Mouse (Mus musculus) intestine, embryonic 14.5 days (tissue): ENCODE data around the gene Tmem11. TPM values are rescaled to one million over a fixed set of nuclear protein-coding genes. Genes with fewer than 3 reads are reported as not detected.
"Not testable (repeated sequence)": the region's sequence is repeated elsewhere in the genome, so short reads cannot be mapped to it uniquely, and the experiment has no call there.

Source experiments
- ATAC-seq: fragments of 200-750 bp; cut with Nextera tagmentation; replicated peaks from 2 replicates; pipeline ENCODE4 v1.8.0; 2017; ENCODE audit warnings: low read depth, moderate number of reproducible peaks, moderate TSS enrichment, moderate library complexity; ENCODE audit not compliant: low FRiP score, low TSS enrichment
- DNase-seq: peaks from one replicate; pipeline ENCODE4 v3.0.0-alpha.2; 2018; ENCODE audit warnings: low spot score
- H3K27ac ChIP-seq: fragments of 300-500 bp; sonication (generic); 2 replicates; pipeline ENCODE4 v1.5.1; 2014; ENCODE audit warnings: low read depth, mild to moderate bottlenecking, control low read depth
- H3K27me3 ChIP-seq: fragments of 300-500 bp; sonication (generic); replicated peaks from 2 replicates; pipeline ENCODE4 v1.6.1; 2014; ENCODE audit warnings: low read length, control low read depth; ENCODE audit not compliant: control insufficient read depth, insufficient read depth
- H3K36me3 ChIP-seq: fragments of 300-500 bp; sonication (generic); 2 replicates; pipeline ENCODE4 v1.6.1; 2014; ENCODE audit warnings: low read length, control low read depth; ENCODE audit not compliant: control insufficient read depth, insufficient read depth
- H3K4me1 ChIP-seq: fragments of 300-500 bp; sonication (generic); replicated peaks from 2 replicates; pipeline ENCODE4 v1.6.1; 2014; ENCODE audit warnings: low read length, control low read depth, mixed read lengths; ENCODE audit not compliant: control insufficient read depth, insufficient read depth
- H3K4me2 ChIP-seq: fragments of 300-500 bp; sonication (generic); 2 replicates; pipeline ENCODE4 v1.6.1; 2014; ENCODE audit warnings: low read length
- H3K4me3 ChIP-seq: fragments of 300-500 bp; sonication (generic); 2 replicates; pipeline ENCODE4 v1.5.1; 2014; ENCODE audit warnings: low read depth, low read length, control low read depth, mixed read lengths
- H3K9ac ChIP-seq: fragments of 300-500 bp; sonication (generic); 2 replicates; pipeline ENCODE4 v1.6.1; 2014; ENCODE audit warnings: mild to moderate bottlenecking, low read length
- H3K9me3 ChIP-seq: fragments of 300-500 bp; sonication (generic); 2 replicates; pipeline ENCODE4 v1.6.1; 2016; ENCODE audit warnings: low read length, control low read depth; ENCODE audit not compliant: control insufficient read depth
- WGBS: fragments of 180-500 bp; shearing (Covaris S2); extraction: QIAGEN DNeasy Blood & Tissue Kit; methylation state at CpG from one replicate; pipeline ENCODE4 v1.1.7; 2014; 5-methylcytosine and 5-hydroxymethylcytosine counted together
- polyA plus RNA-seq: library from polyadenylated mRNA; unstranded; fragments of >200 nt; fragmentation: Nextera tagmentation; extraction: Ambion mirVana; gene quantifications from 2 replicates; pipeline ENCODE4 v1.2.1, GENCODE M21; 2014

The Tmem11 gene
- polyA plus RNA-seq, 1 experiment from 2014 or later = 73.9 TPM

- Histone ChIP-seq H3K9me3 (no peaks in the 10 kb centered on the region), H3K27me3 (no peaks in the 10 kb centered on the region), H3K27ac (peak overlapping the region; percentile 96), H3K4me2 (peak overlapping the region; percentile 81), H3K4me1 (peaks cover 34% of the 10 kb centered on the region), H3K4me3 (peak overlapping the region; percentile 79), H3K36me3 (peaks cover 3% of the 10 kb centered on the region; the same call in 1 of the 2 replicates), H3K9ac (peak overlapping the region; percentile 88)
- WGBS = under 1% methylated on average over 43 of the region's 52 CpGs
- peak; percentile 70 for ATAC-seq
- DNase-seq = no peak
Measured at GRCm38 (mm10) chr11:60878056-60878612, 938 bp downstream of the Tmem11 start.

GRCm38 (mm10) chr11:60873101-60873500 lies 6.0 kb downstream of the Tmem11 start:
- ATAC-seq = no peak
- H3K36me3 ChIP-seq = peaks cover 6% of the 10 kb centered on the region
- no peaks in the 10 kb centered on the region for H3K9me3 ChIP-seq
- no peaks in the 10 kb centered on the region for H3K27me3 ChIP-seq
- DNase-seq = no peak
- no peak overlapping the region for H3K4me3 ChIP-seq
- H3K27ac ChIP-seq = no peak overlapping the region
- H3K4me1 ChIP-seq = peaks cover 44% of the 10 kb centered on the region
- no peak overlapping the region for H3K9ac ChIP-seq
- WGBS = 71% methylated on average over 6 of the region's 6 CpGs
- H3K4me2 ChIP-seq = no peak overlapping the region

- peaks cover 46% of the 10 kb centered on the region for H3K4me1 ChIP-seq
- 37% methylated on average over 4 of the region's 4 CpGs for WGBS
- no peaks in the 10 kb centered on the region for H3K27me3 ChIP-seq
Measured at GRCm38 (mm10) chr11:60871409-60871808, 7.7 kb downstream of the Tmem11 start.

GRCm38 (mm10) chr11:60869471-60869870 lies 9.6 kb downstream of the Tmem11 start:
- H3K9me3 ChIP-seq, H3K9ac ChIP-seq, H3K27ac ChIP-seq, H3K4me2 ChIP-seq, DNase-seq, H3K4me3 ChIP-seq, H3K27me3 ChIP-seq, ATAC-seq: not testable (repeated sequence)
- Histone ChIP-seq H3K36me3 (peaks cover 21% of the 10 kb centered on the region), H3K4me1 (peaks cover 29% of the 10 kb centered on the region)
- 93% methylated on average over 6 of the region's 6 CpGs for WGBS

More at GRCm38 (mm10) chr11:60871409-60871808, 7.7 kb downstream of the Tmem11 start:
- no peak overlapping the region for H3K4me3 ChIP-seq
- H3K27ac ChIP-seq = no peak overlapping the region
- H3K9me3 ChIP-seq = no peaks in the 10 kb centered on the region
- no peak overlapping the region for H3K9ac ChIP-seq
- ATAC-seq = no peak
- no peak overlapping the region for H3K4me2 ChIP-seq
- no peak for DNase-seq
- H3K36me3 ChIP-seq = peaks cover 14% of the 10 kb centered on the region

- H3K27me3 ChIP-seq = no peaks in the 10 kb centered on the region
- H3K27ac ChIP-seq = no peak overlapping the region
- H3K9me3 ChIP-seq = no peaks in the 10 kb centered on the region
- peaks cover 20% of the 10 kb centered on the region for H3K4me1 ChIP-seq
- ATAC-seq (no peak), DNase-seq (no peak)
- H3K4me3 ChIP-seq = no peak overlapping the region
- WGBS = 62% methylated on average over 8 of the region's 8 CpGs
- no peak overlapping the region for H3K4me2 ChIP-seq
- peaks cover 35% of the 10 kb centered on the region for H3K36me3 ChIP-seq
- H3K9ac ChIP-seq = no peak overlapping the region
Measured at GRCm38 (mm10) chr11:60867904-60868303, 11.2 kb downstream of the Tmem11 start.

- no peak overlapping the region for H3K9ac ChIP-seq
- DNase-seq (no peak), ATAC-seq (no peak)
- WGBS = 84% methylated on average over 3 of the region's 3 CpGs
- H3K27me3 ChIP-seq = no peaks in the 10 kb centered on the region
- peaks cover 20% of the 10 kb centered on the region for H3K4me1 ChIP-seq
- no peak overlapping the region for H3K4me2 ChIP-seq
- no peak overlapping the region for H3K4me3 ChIP-seq
- H3K9me3 ChIP-seq = no peaks in the 10 kb centered on the region
- H3K36me3 ChIP-seq = peaks cover 40% of the 10 kb centered on the region
- H3K27ac ChIP-seq = no peak overlapping the region
Measured at GRCm38 (mm10) chr11:60867456-60867855, 11.6 kb downstream of the Tmem11 start.

GRCm38 (mm10) chr11:60866021-60866420 lies 13.1 kb downstream of the Tmem11 start:
- Histone ChIP-seq H3K36me3 (peaks cover 51% of the 10 kb centered on the region), H3K27ac (no peak overlapping the region)
- 77% methylated on average over 2 of the region's 2 CpGs for WGBS

GRCm38 (mm10) chr11:60864916-60865315 lies 14.2 kb downstream of the Tmem11 start:
- WGBS = 84% methylated on average over 14 of the region's 14 CpGs
- H3K4me3 ChIP-seq = no peak overlapping the region
- H3K27ac ChIP-seq = no peak overlapping the region
- no peaks in the 10 kb centered on the region for H3K27me3 ChIP-seq
- H3K4me2 ChIP-seq = no peak overlapping the region
- H3K9me3 ChIP-seq = no peaks in the 10 kb centered on the region
- H3K36me3 ChIP-seq = peaks cover 53% of the 10 kb centered on the region
- peaks cover 12% of the 10 kb centered on the region; the same call in 1 of the 2 replicates for H3K4me1 ChIP-seq
- DNase-seq (no peak), ATAC-seq (no peak)
- H3K9ac ChIP-seq = no peak overlapping the region

More at GRCm38 (mm10) chr11:60866021-60866420, 13.1 kb downstream of the Tmem11 start:
- Histone ChIP-seq H3K9me3 (no peaks in the 10 kb centered on the region), H3K4me3 (no peak overlapping the region), H3K4me1 (peaks cover 12% of the 10 kb centered on the region; the same call in 1 of the 2 replicates), H3K27me3 (no peaks in the 10 kb centered on the region), H3K4me2 (no peak overlapping the region), H3K9ac (no peak overlapping the region)
- DNase-seq (no peak), ATAC-seq (no peak)

GRCm38 (mm10) chr11:60864166-60864565 lies 14.9 kb downstream of the Tmem11 start:
- Histone ChIP-seq H3K4me2 (no peak overlapping the region), H3K27me3 (no peaks in the 10 kb centered on the region), H3K4me1 (peaks cover 12% of the 10 kb centered on the region; the same call in 1 of the 2 replicates), H3K36me3 (peaks cover 54% of the 10 kb centered on the region), H3K27ac (no peak overlapping the region), H3K4me3 (no peak overlapping the region), H3K9ac (no peak overlapping the region), H3K9me3 (no peaks in the 10 kb centered on the region)
- 94% methylated on average over 2 of the region's 2 CpGs for WGBS
- ATAC-seq (no peak), DNase-seq (no peak)
